Comparison of ENCODE assay signal across 8 mouse cellular contexts in genomic region chr14:79330944-79331561, GRCm38 (mm10). TPM values are rescaled to one million over a fixed set of nuclear protein-coding genes. Genes with fewer than 3 reads are reported as not detected.
DNase-seq lines count a peak whose midpoint lies in the region; ATAC-seq lines count a peak whose summit lies in the region.

No protein-coding gene starts in this region.

- H3K4me2 ChIP-seq in hindbrain, embryonic 14.5 days (replicated peaks) = peak overlapping the region; percentile 41
- peak overlapping the region; percentile 39 for H3K4me2 ChIP-seq in midbrain, embryonic 15.5 days

- H3K36me3 ChIP-seq in hindbrain, embryonic 14.5 days (replicated peaks; ENCODE audit: control insufficient read depth, insufficient read depth) = peaks cover 6% of the 10 kb centered on the region
- peaks cover 1% of the 10 kb centered on the region; the same call in 1 of the 2 replicates for H3K36me3 ChIP-seq in midbrain, embryonic 15.5 days (replicated peaks)

- WGBS in hindbrain, embryonic 14.5 days = 51% methylated on average over 16 of the region's 16 CpGs
- whole genome bisulfite sequencing in midbrain, embryonic 15.5 days = 51% methylated on average over 16 of the region's 16 CpGs

- no peaks in the 10 kb centered on the region for H3K9me3 ChIP-seq in hindbrain, embryonic 14.5 days (ENCODE audit: control insufficient read depth, low read length)
- H3K9me3 ChIP-seq in midbrain, embryonic 15.5 days = no peaks in the 10 kb centered on the region

- H3K4me1 ChIP-seq in brown adipose tissue, adult 24 weeks (ENCODE audit: control insufficient read depth, insufficient read depth, insufficient read length, low read length) = peaks cover 2% of the 10 kb centered on the region; the same call in 1 of the 2 replicates
- H3K4me1 ChIP-seq in hindbrain, embryonic 14.5 days (replicated peaks; ENCODE audit: control insufficient read depth, insufficient read depth, low read length) = peaks cover 5% of the 10 kb centered on the region; the same call in 1 of the 2 replicates
- H3K4me1 ChIP-seq in midbrain, embryonic 15.5 days = peaks cover 3% of the 10 kb centered on the region; the same call in 1 of the 2 replicates

- intact Hi-C loops in gastrocnemius, postnatal 14 days (cut with DNase I; ENCODE audit: low total_unique reads) = no loop called here

- peak overlapping the region; percentile 49 for H3K27ac ChIP-seq in brown adipose tissue, adult 24 weeks (replicated peaks; ENCODE audit: low read depth, low read length)
- no peak overlapping the region for H3K27ac ChIP-seq in hindbrain, embryonic 14.5 days
- H3K27ac ChIP-seq in midbrain, embryonic 15.5 days = 0 out of 2 replicates have a peak overlapping the region, but pooled peaks have one; percentile 50

- DNase-seq in heart, adult 11 months = peak; percentile 87
- no peak for DNase-seq in heart, adult 9 months (ENCODE audit: low spot score in 2 of 2)
- DNase-seq in hindbrain, embryonic 14.5 days (ENCODE audit: low spot score) = peak; percentile 26
- DNase-seq in spleen, postnatal 36 days (ENCODE audit: low spot score in 2 of 2) = no peak
- DNase-seq in gastrocnemius, postnatal 14 days = no peak
- no peak for DNase-seq in spleen, postnatal 4 days (ENCODE audit: low spot score in 2 of 2)

- H3K9ac ChIP-seq in hindbrain, embryonic 14.5 days = peak overlapping the region; percentile 45; the same call in 1 of the 2 replicates
- no peak overlapping the region for H3K9ac ChIP-seq in midbrain, embryonic 15.5 days

- peak overlapping the region; percentile 28; the same call in 1 of the 2 replicates for H3K4me3 ChIP-seq in brown adipose tissue, adult 24 weeks (ENCODE audit: insufficient read depth, low read depth, low read length)
- H3K4me3 ChIP-seq in hindbrain, embryonic 14.5 days (replicated peaks; ENCODE audit: low read length) = peak overlapping the region; percentile 17; the same call in 1 of the 2 replicates
- H3K4me3 ChIP-seq in midbrain, embryonic 15.5 days = peak overlapping the region; percentile 18

- ATAC-seq in hindbrain, embryonic 14.5 days (ENCODE audit: low FRiP score) = peak; percentile 56; the same call in 1 of the 2 replicates
- peak; percentile 58; the same call in 1 of the 2 replicates for ATAC-seq in midbrain, embryonic 15.5 days (replicated peaks)

- no peaks in the 10 kb centered on the region for H3K27me3 ChIP-seq in hindbrain, embryonic 14.5 days (ENCODE audit: control insufficient read depth, insufficient read depth, low read length)
- no peaks in the 10 kb centered on the region for H3K27me3 ChIP-seq in midbrain, embryonic 15.5 days (replicated peaks)

RNA-seq across cellular contexts. Expression of gene Rgcc, which starts 29.6 kb away (rescaled TPM):
- polyA plus RNA-seq in brown adipose tissue, adult 24 weeks (2012; ENCODE audit: insufficient read depth, insufficient read length, missing spikeins) = 325 and 446 TPM in 2 replicates
- polyA plus RNA-seq in hindbrain, embryonic 14.5 days (2014; fragmentation: Nextera tagmentation; extraction: Ambion mirVana) = 36.4 and 40.4 TPM in 2 replicates
- 21.4 and 33.6 TPM in 2 replicates for polyA plus RNA-seq in midbrain, embryonic 15.5 days (2015; fragmentation: Nextera tagmentation; extraction: Ambion mirVana)
- 10 to 100 TPM; 27.2 to 39.9 TPM for total RNA-seq in gastrocnemius, postnatal 14 days (2021)

RNA-seq across cellular contexts. Expression of gene Naa16, which starts 59.5 kb away (rescaled TPM):
- 10.9 and 12.1 TPM in 2 replicates for polyA plus RNA-seq in brown adipose tissue, adult 24 weeks (2012; ENCODE audit: insufficient read depth, insufficient read length, missing spikeins)
- 12.5 and 15.4 TPM in 2 replicates for polyA plus RNA-seq in hindbrain, embryonic 14.5 days (2014; fragmentation: Nextera tagmentation; extraction: Ambion mirVana)
- 20.2 and 22.8 TPM in 2 replicates for polyA plus RNA-seq in midbrain, embryonic 15.5 days (2015; fragmentation: Nextera tagmentation; extraction: Ambion mirVana)
- total RNA-seq in gastrocnemius, postnatal 14 days (2021) = 10 to 100 TPM; 14.8 TPM

Comparison
In these comparisons a context has a peak if more than half of its experiments do, and no peak if none do; other contexts are left out.
1. DNase-seq: peak in heart, adult 11 months (single experiment) and hindbrain, embryonic 14.5 days (single experiment); none in heart, adult 9 months (0 of 2), spleen, postnatal 36 days (0 of 2), gastrocnemius, postnatal 14 days (single experiment) and spleen, postnatal 4 days (0 of 2).
2. Peak in every context shown above with its lines, with median percentiles within 50 percentile points of each other: H3K4me3 ChIP-seq.